Mouse (Mus musculus) urinary bladder, postnatal 36 days (tissue): ENCODE results near the gene Bend6.

Source experiments
- DNase-seq, 2 experiments: peaks; one replicate each; pipeline ENCODE4 v3.0.0; 2022; ENCODE audit warnings: low spot score in 2 of 2, mixed read lengths in 1 of 2

Gene Bend6

GRCm38 (mm10) chr1:33907421-33908190 is at the start of gene Bend6:
Bend6 (minus strand) TSS chr1:33907816.
- peak; percentile 52 to 57 for DNase-seq

DNA sequence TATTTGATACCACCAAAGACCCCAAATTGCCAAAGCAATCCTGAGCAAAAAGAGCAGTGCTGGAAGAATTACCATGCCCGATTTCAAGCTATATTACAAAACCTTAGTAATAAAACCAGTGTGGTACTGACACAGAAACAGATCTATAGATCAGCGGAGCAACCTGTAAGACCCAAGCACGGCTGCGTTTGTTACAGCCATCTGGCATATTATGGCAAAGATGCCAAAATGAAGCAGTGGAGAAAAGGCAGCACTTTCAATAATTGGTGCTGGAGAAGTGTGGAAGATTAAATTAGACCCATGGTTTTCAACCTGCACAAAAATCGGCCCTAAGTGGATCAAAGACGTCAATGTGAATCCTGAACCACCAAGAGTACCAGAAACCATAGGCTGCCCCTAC is 48.0 kb upstream of the Bend6 start:
- no peak for DNase-seq

DNA sequence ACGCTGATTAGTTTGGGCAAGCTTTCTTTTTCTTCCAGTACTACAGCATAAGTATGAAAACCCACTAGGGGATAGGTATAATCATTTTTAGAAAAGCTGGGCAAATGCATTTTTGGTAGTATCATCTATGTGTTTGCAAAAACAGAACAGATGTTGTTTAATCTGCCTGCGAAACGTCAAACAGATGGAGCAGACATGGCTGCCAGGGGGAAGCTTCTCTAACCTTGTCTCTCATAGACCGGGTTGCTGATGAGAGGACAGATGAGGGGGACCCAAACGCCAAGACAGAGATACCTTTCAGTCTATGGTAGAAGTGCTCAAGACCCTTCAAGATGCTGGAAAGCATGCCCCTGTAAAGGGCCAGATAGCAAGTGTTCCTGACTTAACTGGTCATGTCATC is 40.9 kb upstream of the Bend6 start:
- no peak for DNase-seq

- no peak for DNase-seq
These were observed 40.2 kb upstream of the Bend6 start for GRCm38 (mm10) chr1:33947838-33948237.

- no peak for DNase-seq
These were observed 39.2 kb upstream of the Bend6 start for GRCm38 (mm10) chr1:33946601-33947395.

- no peak for DNase-seq
These were observed 38.1 kb upstream of the Bend6 start for GRCm38 (mm10) chr1:33945756-33946155.

- peak; percentile 35 to 70 for DNase-seq
These were observed 37.5 kb upstream of the Bend6 start for GRCm38 (mm10) chr1:33944977-33945750.

GRCm38 (mm10) chr1:33943943-33944342 is 36.3 kb upstream of the Bend6 start:
- no peak for DNase-seq

DNA sequence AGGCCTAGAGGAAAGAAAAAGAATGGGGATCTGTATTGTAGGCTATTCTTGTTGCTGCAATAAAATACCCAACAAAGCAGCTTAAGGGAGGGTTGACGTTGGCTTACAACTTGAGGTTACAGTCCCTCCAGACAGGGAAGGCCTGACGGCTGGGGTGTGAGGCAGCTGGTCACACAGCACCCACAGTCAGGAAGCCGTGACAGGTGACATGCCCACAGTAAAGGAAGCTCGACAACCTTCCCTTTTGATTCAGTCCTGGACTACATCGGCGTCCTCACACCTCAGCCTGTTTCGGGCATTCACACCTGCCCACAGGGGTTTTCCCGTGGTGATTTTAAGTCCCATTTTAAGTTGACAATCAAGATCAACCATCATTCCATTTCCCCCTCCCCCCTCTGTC is 35.0 kb upstream of the Bend6 start:
- no peak for DNase-seq

DNA sequence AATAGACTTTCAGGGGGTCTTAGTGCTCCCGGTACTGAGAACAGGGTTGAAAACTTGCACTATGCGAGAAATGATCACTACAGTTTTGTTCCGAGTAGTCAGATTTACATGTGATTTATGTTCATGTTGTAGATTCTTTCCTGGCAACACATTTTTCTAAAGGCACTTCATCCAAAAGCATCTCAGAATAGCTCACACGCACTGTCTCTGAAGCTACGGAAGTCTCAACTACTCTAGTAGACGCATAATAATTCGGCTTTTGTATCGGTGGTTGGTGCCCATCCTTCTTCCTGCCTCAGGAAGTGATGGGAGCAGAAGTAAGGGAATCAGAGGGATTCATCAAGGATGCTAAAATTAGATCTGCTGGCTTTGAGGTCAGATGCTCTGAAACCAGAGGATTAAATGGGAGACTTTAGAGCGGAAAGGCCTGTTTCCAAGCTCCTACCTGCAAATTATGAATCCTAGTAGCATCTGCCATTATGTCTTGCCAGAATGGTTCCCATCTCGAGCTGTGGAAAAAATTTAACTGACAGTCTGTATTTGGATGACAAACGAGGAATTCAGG is 32.8 kb upstream of the Bend6 start:
- DNase-seq, result no peak

- DNase-seq, result no peak
These were observed 32.2 kb upstream of the Bend6 start for GRCm38 (mm10) chr1:33939828-33940227.

DNA sequence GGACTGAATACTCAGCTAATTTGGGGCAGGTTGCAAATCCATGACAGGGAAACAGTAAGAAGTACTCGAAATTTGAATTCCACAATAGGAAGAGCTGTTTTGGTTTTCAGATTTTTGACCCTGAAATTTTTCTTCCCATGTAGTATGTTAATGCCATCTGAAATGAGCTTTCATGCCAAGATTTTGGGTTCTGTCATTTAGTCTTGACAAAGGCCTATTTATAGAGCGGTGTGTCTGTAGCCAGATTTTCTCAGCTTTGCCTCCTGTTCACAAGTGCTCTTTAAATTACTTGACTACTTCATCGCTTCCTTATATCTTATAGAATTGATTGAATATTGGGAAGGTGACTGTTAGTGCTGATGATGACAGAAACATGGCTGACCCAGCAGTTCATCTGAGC is 28.3 kb upstream of the Bend6 start:
- no peak for DNase-seq

DNA sequence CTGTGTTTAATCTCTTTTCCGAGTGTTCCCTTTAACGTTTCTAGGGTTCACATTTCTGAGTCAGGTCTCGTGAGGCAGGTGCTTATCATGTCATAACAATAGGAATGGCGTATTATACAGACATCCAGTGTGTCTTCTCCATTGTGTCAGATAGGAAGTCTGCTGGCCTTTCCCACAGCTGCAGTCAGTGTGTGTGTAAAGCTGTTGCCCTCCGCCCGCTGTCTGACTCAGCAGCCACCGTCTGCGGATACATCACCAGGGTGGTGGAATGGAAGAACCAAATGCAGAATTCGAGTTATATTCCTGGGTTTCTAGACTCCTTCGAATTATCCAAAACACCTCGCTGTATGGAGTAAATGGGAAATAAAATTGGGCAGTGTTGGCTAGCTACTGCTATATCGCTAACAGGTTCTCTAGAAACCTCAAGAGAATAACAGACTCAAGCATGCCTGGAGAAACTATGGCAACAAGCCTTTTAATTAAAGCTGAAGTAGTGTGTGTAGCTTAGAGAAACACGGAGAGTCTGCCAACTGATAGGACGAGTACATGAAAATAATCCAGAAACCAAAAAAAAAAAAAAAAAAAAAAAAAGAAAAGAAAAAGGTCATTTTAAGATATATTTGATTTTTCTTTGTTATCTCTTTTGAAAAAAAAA is 25.4 kb upstream of the Bend6 start:
- no peak for DNase-seq

DNA sequence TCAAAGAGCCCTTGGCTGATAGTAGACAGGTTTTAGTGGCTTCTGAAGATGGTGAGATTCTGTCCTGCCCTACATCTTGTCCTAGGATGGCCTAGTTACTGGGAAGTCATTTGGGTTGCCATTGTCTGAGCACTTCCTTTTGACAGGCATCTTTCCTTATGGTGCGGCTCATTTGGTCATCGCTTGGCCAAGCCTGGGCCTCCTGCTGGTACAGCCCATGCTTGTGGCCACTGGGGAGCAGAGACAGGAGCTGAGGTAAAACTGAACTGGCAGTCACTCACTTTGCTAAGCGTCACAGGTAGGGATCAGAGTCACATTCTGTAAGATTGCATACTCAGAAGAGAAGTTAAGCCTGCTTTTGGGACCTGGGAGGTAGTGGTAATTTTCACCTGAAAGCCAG is 24.6 kb upstream of the Bend6 start:
- DNase-seq, result no peak

DNA sequence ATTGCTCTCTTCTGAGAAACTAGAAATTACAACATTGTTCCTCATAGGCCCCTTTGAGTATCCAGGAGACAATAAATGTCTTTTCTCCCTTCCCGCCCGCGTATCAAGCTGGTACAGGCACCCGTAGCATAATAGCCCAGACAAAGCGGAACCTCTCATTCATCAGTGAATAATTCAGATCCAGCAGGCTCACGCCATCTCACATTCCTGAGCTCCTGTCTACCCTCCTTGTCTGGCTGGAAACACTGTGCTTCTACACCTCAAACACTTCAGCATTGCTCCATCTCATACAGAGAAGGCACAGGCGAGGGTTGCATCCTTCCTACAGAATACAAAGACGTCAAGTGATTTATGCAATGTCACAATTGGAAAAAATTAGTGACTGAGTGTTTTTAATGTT is 24.2 kb upstream of the Bend6 start:
- no peak for DNase-seq

GRCm38 (mm10) chr1:33927466-33927865 is 19.9 kb upstream of the Bend6 start:
- DNase-seq, result no peak

- DNase-seq, result no peak
These were observed 17.7 kb upstream of the Bend6 start for GRCm38 (mm10) chr1:33925283-33925682.

DNA sequence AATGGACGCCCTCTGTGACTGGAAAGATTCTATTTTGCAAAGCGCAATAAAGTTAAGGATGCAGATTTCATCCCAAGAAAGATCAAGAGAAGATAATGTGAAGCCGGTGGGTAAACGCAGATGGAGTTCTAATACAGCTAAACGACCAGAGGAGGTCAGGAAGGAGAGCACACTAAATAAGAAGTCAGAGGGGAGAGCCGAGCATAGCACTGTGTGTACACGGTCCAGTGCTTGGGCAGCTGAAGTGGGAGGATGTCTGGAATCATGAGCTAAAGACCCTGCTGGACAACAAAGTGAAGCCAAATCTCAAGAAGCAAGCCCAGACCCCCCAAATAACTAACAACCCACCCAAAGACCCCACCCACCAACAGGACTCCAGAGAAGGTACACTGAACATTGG is 15.4 kb upstream of the Bend6 start:
- DNase-seq, result no peak

DNA sequence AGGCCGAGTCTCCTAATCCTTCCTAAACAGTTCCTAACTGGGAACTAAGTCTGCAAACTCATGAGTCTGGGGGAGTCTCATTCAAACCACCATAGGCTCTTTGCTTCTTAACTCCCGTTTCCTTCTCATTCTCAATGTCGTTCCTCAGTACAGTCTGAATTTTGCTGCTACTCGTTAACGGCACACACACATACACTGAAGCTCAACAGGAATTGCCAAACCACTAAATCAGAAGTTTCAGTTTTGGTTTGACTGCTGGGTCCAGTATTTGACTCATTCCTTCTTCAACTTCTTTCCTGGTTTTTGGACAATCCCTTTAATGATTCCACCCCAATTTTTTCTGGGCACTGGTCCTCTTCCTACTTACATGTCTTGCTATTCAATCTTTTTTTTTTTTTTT is 8.9 kb upstream of the Bend6 start:
- no peak for DNase-seq

DNA sequence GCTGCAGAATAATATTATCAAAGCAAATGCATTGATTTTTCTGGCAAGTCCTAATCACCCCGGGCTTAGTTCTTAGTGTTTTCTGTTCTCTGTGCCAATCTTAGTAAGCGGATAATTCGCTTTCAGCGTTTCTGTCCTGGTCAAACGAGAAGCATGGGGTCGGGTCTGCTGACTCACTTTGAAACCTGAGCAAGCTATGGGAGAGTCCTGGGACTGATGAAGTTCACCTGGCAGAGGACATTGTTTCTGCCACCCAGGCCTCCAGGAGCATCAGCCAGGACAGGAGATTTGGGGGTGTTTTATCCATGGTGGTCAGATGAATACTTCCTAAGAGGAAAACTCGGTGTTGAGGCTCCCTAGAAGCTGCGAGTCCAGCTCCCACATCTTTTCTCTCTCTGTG is 4.0 kb upstream of the Bend6 start:
- no peak for DNase-seq

DNA sequence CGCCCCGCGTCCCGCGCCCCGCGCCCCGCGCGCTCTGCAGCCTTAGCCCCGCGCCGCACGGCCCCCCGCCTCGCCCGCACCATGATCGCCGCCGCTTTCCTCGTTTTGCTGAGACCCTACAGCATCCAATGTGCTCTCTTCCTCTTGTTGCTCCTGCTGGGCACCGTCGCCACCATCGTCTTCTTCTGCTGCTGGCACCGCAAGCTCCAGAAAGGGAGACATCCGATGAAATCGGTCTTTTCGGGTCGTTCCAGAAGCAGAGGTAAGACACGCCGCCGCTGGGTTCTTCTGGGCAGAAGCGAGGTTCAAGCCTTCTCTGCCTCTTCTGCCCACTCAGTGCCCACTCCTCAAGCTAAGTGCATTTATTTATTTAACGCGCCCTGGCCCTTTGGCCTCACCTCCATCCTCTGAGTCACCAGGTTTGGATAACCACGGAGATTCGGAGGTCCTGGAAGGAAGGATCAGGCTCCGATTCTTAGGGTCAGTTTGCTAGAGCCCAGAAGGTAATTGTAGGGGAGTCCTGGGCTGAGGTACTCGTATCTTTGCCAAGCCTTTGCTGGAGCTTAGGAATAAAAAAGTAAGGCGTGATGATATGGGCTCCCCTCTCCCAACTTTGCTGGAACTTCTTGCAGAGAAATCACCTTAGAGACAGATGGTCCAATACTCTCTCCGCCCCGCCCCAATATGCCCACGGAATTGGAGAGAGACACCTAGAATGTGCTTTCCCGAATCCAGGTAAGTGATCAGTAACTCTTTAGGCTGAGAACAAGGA is 761 bp upstream of the Bend6 start, which contains the start of gene Dst:
Gene Dst, plus strand, starts transcription at position 35 of the 772 bp plus-strand sequence.
- no peak for DNase-seq
